Comparison of ENCODE assay signal across 9 mouse cellular contexts in the genomic region with DNA sequence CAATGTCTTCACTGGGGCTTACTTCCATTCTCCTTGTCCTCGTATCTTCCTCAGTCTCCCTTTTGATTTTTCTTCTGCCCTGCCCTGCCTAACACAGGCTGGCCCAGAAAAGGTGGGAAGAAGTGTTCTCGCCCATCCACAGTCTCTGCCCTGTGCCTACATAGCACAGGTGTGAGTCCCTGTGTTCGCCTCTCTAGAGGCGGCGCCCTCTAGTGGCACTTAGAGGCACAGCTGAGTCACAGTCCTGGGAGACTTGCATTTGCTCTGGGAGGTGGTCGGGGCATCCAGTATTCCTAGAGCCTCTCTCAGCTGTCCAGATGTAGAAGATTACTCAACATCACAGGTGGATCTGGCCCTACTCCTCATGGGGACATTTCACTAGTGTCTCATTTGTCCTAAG.
DNase-seq lines count a peak whose midpoint lies in the region; ATAC-seq and TF ChIP-seq lines count a peak whose summit lies in the region.
"Had no signal": no experiment of that assay in that cellular context is flagged by ENCODE, and none has a peak within 500 bp of the region (broad histone marks: within the 10 kb centered on the region; RNA-seq: fewer than 3 reads in every experiment).

No protein-coding gene starts in this region.

- no peaks in the 10 kb centered on the region for H3K9me3 ChIP-seq in forebrain, embryonic 10.5 days
- H3K9me3 ChIP-seq in forebrain, embryonic 12.5 days, result no peaks in the 10 kb centered on the region
- H3K9me3 ChIP-seq in E14TG2a.4 (ENCODE audit: low read length), result no peaks in the 10 kb centered on the region
- H3K9me3 ChIP-seq: limb, embryonic 13.5 days had no signal

- no peak overlapping the region for H3K4me2 ChIP-seq in forebrain, embryonic 12.5 days
- H3K4me2 ChIP-seq: limb, embryonic 13.5 days had no signal

- peaks cover 5% of the 10 kb centered on the region for H3K4me1 ChIP-seq in forebrain, embryonic 10.5 days
- peaks cover 3% of the 10 kb centered on the region; the same call in 1 of the 2 replicates for H3K4me1 ChIP-seq in forebrain, embryonic 12.5 days
- 0 out of 2 replicates have a peak, but pooled peaks cover 3% of the 10 kb centered on the region for H3K4me1 ChIP-seq in E14TG2a.4 (replicated peaks; ENCODE audit: low read depth, low read length)
- no peaks in the 10 kb centered on the region for H3K4me1 ChIP-seq in small intestine, adult 2 months (ENCODE audit: control insufficient read depth, insufficient read depth, insufficient read length, low read length)

- no peak for TF ChIP-seq POLR2A in small intestine, adult 2 months (IDR thresholded peaks at IDR 0.05; ENCODE audit: low read depth, low read length)

- no peaks in the 10 kb centered on the region for H3K36me3 ChIP-seq in forebrain, embryonic 10.5 days (replicated peaks)
- no peaks in the 10 kb centered on the region for H3K36me3 ChIP-seq in forebrain, embryonic 12.5 days (replicated peaks)
- H3K36me3 ChIP-seq in E14TG2a.4 (ENCODE audit: insufficient read depth, low read length), result no peaks in the 10 kb centered on the region
- H3K36me3 ChIP-seq in small intestine, adult 2 months (ENCODE audit: control insufficient read depth, insufficient read depth, low read length), result no peaks in the 10 kb centered on the region
- H3K36me3 ChIP-seq: limb, embryonic 13.5 days had no signal

- peaks cover 33% of the 10 kb centered on the region for H3K27me3 ChIP-seq in forebrain, embryonic 10.5 days (ENCODE audit: poor library complexity, severe bottlenecking)
- peaks cover 28% of the 10 kb centered on the region for H3K27me3 ChIP-seq in forebrain, embryonic 12.5 days
- peaks cover 40% of the 10 kb centered on the region for H3K27me3 ChIP-seq in E14TG2a.4 (ENCODE audit: insufficient read depth, low read length)
- no peaks in the 10 kb centered on the region for H3K27me3 ChIP-seq in small intestine, adult 2 months (ENCODE audit: control insufficient read depth, insufficient read depth, low read length)

- 20% methylated on average over 6 of the region's 6 CpGs for WGBS in forebrain, embryonic 10.5 days
- 24% methylated on average over 6 of the region's 6 CpGs for WGBS in forebrain, embryonic 12.5 days
- 26% methylated on average over 6 of the region's 6 CpGs for WGBS in small intestine, adult 2 months

- TF ChIP-seq CTCF in E14TG2a.4 (conservative IDR thresholded peaks at IDR 0.05; ENCODE audit: low read length), result peak; percentile 90
- peak; percentile 79; the same call in 1 of the 2 replicates for TF ChIP-seq CTCF in small intestine, adult 2 months (IDR thresholded peaks at IDR 0.05; ENCODE audit: extremely low read depth, insufficient read length, insufficient replicate concordance, low read depth, low read length)

- peak; percentile 65 for DNase-seq in forebrain, embryonic 10.5 days (ENCODE audit: extremely low spot score, low spot score)
- peak; percentile 18 for DNase-seq in cerebellum, adult 11-12 months
- peak; percentile 44 for DNase-seq in layer of hippocampus, adult 9-11 months

- no peak; the same call in 1 of the 2 replicates for ATAC-seq in forebrain, embryonic 12.5 days (ENCODE audit: low FRiP score)
- ATAC-seq in frontal cortex, adult (ENCODE audit: low TSS enrichment), result peak; percentile 56
- ATAC-seq in megakaryocyte-erythroid progenitor cell, adult 5-6 weeks (replicated peaks; ENCODE audit: low FRiP score, low TSS enrichment, poor library complexity, severe bottlenecking), result peak; percentile 84

- no peak overlapping the region for H3K9ac ChIP-seq in forebrain, embryonic 12.5 days
- H3K9ac ChIP-seq: limb, embryonic 13.5 days had no signal

- H3K4me3 ChIP-seq in forebrain, embryonic 10.5 days, result no peak overlapping the region
- H3K4me3 ChIP-seq in forebrain, embryonic 12.5 days (replicated peaks), result no peak overlapping the region
- H3K4me3 ChIP-seq in E14TG2a.4 (replicated peaks; ENCODE audit: low read length), result no peak overlapping the region
- H3K4me3 ChIP-seq in small intestine, adult 2 months (ENCODE audit: low read depth, low read length), result no peak overlapping the region
- H3K4me3 ChIP-seq: limb, embryonic 13.5 days had no signal

- H3K27ac ChIP-seq in forebrain, embryonic 10.5 days, result no peak overlapping the region
- H3K27ac ChIP-seq in forebrain, embryonic 12.5 days, result no peak overlapping the region
- H3K27ac ChIP-seq in small intestine, adult 2 months (ENCODE audit: insufficient read depth, low read depth, low read length), result no peak overlapping the region
- H3K27ac ChIP-seq: limb, embryonic 13.5 days had no signal
